Mouse (Mus musculus): ENCODE measurements at regions not wholly inside any gene's neighbourhood (a gene's known extent, or its start where the extent isn't known, plus 50 kb on each side); places are given as distances from the start of the nearest gene placed in this dataset.

DNA sequence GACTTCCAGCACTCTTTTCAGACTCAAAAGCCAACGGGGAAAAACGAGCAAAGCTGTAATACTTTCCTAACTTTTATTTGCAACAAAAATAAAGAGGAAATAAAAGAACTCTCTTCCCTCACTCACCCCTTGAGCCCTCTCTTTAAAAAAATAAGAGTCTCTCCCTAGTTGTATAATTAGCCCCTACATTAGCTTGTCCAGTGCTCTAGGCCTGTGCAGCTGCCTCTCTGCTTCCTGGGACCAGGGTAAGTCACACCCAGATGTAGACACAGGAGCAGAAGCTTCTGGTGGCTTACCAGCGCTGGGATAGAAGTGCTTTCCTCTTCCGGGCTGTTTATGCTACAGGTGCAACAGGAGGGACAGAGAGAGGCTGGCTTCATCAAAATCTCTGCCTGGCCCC, 75.0 kb upstream of the Meis1 start:
- no peaks in the 10 kb centered on the region for H3K9me3 ChIP-seq (replicated peaks; ENCODE audit: low read length)
- H3K4me1 ChIP-seq (ENCODE audit: control insufficient read depth in 1 of 2, insufficient read depth in 2 of 2), result no peaks in the 10 kb centered on the region
- no peak for TF ChIP-seq ETS1 (conservative IDR thresholded peaks at IDR 0.05; ENCODE audit: low read depth, low read length)
- no peak for TF ChIP-seq NELFE (IDR thresholded peaks at IDR 0.05; ENCODE audit: low read depth, low read length)
- TF ChIP-seq CHD1 (IDR thresholded peaks at IDR 0.05; ENCODE audit: low read depth, low read length), result no peak
- TF ChIP-seq GABPA (IDR thresholded peaks at IDR 0.05; ENCODE audit: insufficient replicate concordance, low read depth, low read length), result no peak
- TF ChIP-seq ZNF384 (IDR thresholded peaks at IDR 0.05; ENCODE audit: low read depth, low read length), result no peak
- TF ChIP-seq JUN (IDR thresholded peaks at IDR 0.05; ENCODE audit: insufficient read depth, low read depth, low read length), result no peak
- TF ChIP-seq PAX5 (IDR thresholded peaks at IDR 0.05; ENCODE audit: low read length), result no peak
- no peak for TF ChIP-seq ZKSCAN1 (IDR thresholded peaks at IDR 0.05; ENCODE audit: borderline replicate concordance, low read depth, low read length)
- DNase-seq (ENCODE audit: extremely low read depth), result no peak
- H3K9ac ChIP-seq (ENCODE audit: insufficient read depth, low read depth), result no peak overlapping the region
- no peaks in the 10 kb centered on the region for H3K36me3 ChIP-seq (replicated peaks in 1 of 2; ENCODE audit: control insufficient read depth in 1 of 2, insufficient read depth in 1 of 2, low read length in 1 of 2)
- no peaks in the 10 kb centered on the region for H3K79me2 ChIP-seq (replicated peaks; ENCODE audit: control insufficient read depth, extremely low read depth, insufficient read depth, poor library complexity, severe bottlenecking)
- dilution Hi-C loops (cut with MboI; ENCODE audit: extremely low pct_ligation_motif_present, extremely low pct_unique_long_range_greater_than_20kb, low sequenced_read_pairs), result no loop called here
- no peak overlapping the region for H3K27ac ChIP-seq (ENCODE audit: insufficient read depth, low read depth)
- in situ Hi-C loops (cut with MboI; ENCODE audit: low pct_ligation_motif_present, low pct_unique_long_range_greater_than_20kb, low sequenced_read_pairs), result no loop called here
- no peak overlapping the region for H3K4me3 ChIP-seq (replicated peaks in 1 of 3; ENCODE audit: low read depth in 2 of 3, low read length in 2 of 3, poor library complexity in 1 of 3)
- no peaks in the 10 kb centered on the region for H3K27me3 ChIP-seq (replicated peaks)
- H3K4me2 ChIP-seq (ENCODE audit: insufficient read depth, low read depth, poor library complexity, severe bottlenecking), result no peak overlapping the region

DNA sequence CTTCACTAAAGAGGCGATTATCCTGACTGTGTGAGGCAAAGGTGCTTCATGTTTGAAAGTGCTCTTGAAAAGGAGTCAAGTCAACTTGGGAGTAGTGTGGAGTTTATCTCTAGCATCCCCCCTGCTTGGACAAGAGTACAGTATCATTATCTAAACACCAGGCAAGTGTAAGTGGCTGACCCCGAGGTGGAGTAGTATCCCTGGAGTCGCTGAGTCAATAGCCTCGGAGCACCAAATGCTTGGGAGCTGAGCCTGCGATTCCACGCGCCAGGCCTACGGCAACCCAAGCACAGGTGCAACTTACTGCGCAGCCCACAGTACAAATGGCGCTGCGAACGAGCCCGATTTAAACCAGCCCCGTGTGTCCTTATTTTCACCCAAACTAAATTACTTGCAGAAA, 75.4 kb upstream of the Meis1 start:
- Histone ChIP-seq H3K79me2 (replicated peaks; ENCODE audit: control insufficient read depth, extremely low read depth, insufficient read depth, poor library complexity, severe bottlenecking) (no peaks in the 10 kb centered on the region), H3K4me2 (ENCODE audit: insufficient read depth, low read depth, poor library complexity, severe bottlenecking) (no peak overlapping the region), H3K36me3 (replicated peaks in 1 of 2; ENCODE audit: control insufficient read depth in 1 of 2, insufficient read depth in 1 of 2, low read length in 1 of 2) (no peaks in the 10 kb centered on the region), H3K27me3 (replicated peaks) (no peaks in the 10 kb centered on the region), H3K4me1 (ENCODE audit: control insufficient read depth in 1 of 2, insufficient read depth in 2 of 2) (no peaks in the 10 kb centered on the region), H3K9me3 (replicated peaks; ENCODE audit: low read length) (no peaks in the 10 kb centered on the region), H3K27ac (ENCODE audit: insufficient read depth, low read depth) (no peak overlapping the region), H3K9ac (ENCODE audit: insufficient read depth, low read depth) (no peak overlapping the region), H3K4me3 (replicated peaks in 1 of 3; ENCODE audit: low read depth in 2 of 3, low read length in 2 of 3, poor library complexity in 1 of 3) (no peak overlapping the region)
- no peak for DNase-seq (ENCODE audit: extremely low read depth)
- dilution Hi-C loops (cut with MboI; ENCODE audit: extremely low pct_ligation_motif_present, extremely low pct_unique_long_range_greater_than_20kb, low sequenced_read_pairs), result no loop called here
- TF ChIP-seq UBTF (IDR thresholded peaks at IDR 0.05; ENCODE audit: low read depth, low read length) (no peak), KAT2A (IDR thresholded peaks at IDR 0.05; ENCODE audit: insufficient replicate concordance, low read length) (no peak), CHD2 (IDR thresholded peaks at IDR 0.05; ENCODE audit: low read length) (no peak), RCOR1 (conservative IDR thresholded peaks at IDR 0.05; ENCODE audit: low read depth, low read length) (no peak), POLR2AphosphoS2 (IDR thresholded peaks at IDR 0.05; ENCODE audit: low read depth, low read length) (no peak), ETS1 (conservative IDR thresholded peaks at IDR 0.05; ENCODE audit: low read depth, low read length) (no peak), USF2 (conservative IDR thresholded peaks at IDR 0.05; ENCODE audit: low read depth, low read length) (no peak)
- in situ Hi-C loops (cut with MboI; ENCODE audit: low pct_ligation_motif_present, low pct_unique_long_range_greater_than_20kb, low sequenced_read_pairs), result no loop called here
